Mouse (Mus musculus) left cerebral cortex, adult 2 months (tissue): Measurements from ENCODE around the gene Kcng3. TPM values are rescaled to one million over a fixed set of nuclear protein-coding genes. Genes with fewer than 3 reads are reported as not detected.

ENCODE experiments used
- DNase-seq, 2 experiments: peaks; one replicate each; pipeline ENCODE4 v3.0.0; 2021 to 2022; ENCODE audit warnings: low spot score in 2 of 2, mixed read lengths in 1 of 2; ENCODE audit errors: extremely low spot score in 1 of 2
- H3K27ac ChIP-seq: fragments of 200-600 bp; 2 replicates; pipeline ENCODE4 v1.8.1; 2022
- H3K4me3 ChIP-seq: fragments of 200-600 bp; 2 replicates; pipeline ENCODE4 v1.8.1; 2022
- CTCF ChIP-seq: fragments of 200-600 bp; IDR thresholded peaks from 2 replicates; pipeline ENCODE4 v1.8.1; 2022; ENCODE audit warnings: antibody characterized with exemption, mild to moderate bottlenecking, moderate library complexity
- intact Hi-C: fragments of 180-260 bp; cut with DNase I; formaldehyde crosslinking; loops from one replicate; pipeline ENCODE4 v1.15.1; 2025
- long read RNA-seq, 2 experiments: library from polyadenylated mRNA; stranded (forward); transcript quantifications; one replicate each; pipeline ENCODE4 v2.0.0; 2021; ENCODE audit warnings: borderline mapping rate in 2 of 2
- total RNA-seq, 2 experiments: library from RNA; stranded (reverse); gene quantifications; 2 replicates each; pipeline ENCODE4 v1.2.3; 2021

The Kcng3 gene
- total RNA-seq: 10 to 100 TPM; 11.6 to 12.0 TPM
- long read RNA-seq, experiment 1: 0 reads
- long read RNA-seq, experiment 2, partial matches to known transcripts: 0 of 1 reads
- long read RNA-seq, experiment 2, other reads (novel, unspliced or antisense): 0 of 1 reads

DNA sequence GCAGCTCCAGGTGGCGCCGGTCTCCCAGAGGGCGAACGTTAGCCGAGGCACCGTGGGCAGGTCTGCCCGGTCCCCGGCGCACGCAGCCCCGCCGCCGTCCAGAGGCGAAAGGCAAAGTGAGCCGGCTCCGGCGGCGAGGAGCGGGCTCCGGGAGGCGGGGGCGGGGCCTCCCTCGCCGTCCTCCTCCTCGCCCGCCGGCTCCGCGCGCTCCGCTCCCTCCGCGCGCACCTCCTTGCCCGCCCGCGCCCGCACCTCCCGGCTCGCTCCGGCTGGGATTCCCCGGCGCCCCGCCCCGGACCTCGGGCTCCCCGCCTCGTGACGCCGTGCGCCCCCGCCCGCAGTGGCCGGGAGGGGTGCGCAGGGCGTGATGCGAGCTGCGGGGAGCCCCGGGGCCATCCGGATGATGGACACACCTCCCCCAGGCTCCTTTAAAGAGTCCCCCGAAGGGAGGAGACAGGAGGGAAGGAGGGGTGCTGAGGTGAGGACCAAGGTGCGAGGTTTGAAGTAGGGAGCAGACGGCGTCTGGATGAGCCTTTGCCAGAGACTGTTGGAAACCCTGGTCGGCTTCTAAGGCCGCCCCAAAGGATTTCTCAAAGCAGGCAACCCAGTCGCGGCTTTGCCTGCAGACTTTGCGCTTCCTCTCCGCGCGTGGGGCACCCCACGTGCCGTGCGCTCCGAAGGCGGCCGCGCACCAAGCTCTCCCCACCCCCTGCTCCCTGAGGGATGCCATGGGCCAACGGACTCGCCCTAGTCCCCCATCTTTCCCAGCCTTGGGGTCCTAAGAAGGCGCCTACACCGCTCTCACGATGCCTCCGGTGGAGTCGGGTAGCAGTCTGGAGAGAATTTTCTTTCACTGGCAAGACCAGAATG lies at the start of gene Kcng3:
Gene Kcng3 (minus strand): TSS at position 113 of the 870 bp plus-strand sequence.
- Histone ChIP-seq H3K4me3 (peak within 1 kb of the TSS; percentile 51), H3K27ac (peak within 1 kb of the TSS; percentile 78)
- peak; percentile 57 to 61 for DNase-seq
- TF ChIP-seq CTCF: no peak
- intact Hi-C loops: loop anchor here (1.0 to 5.0 kb wide), 7 partner anchors 45 to 361 kb away; partner anchors contain the start of gene Mta3

DNA sequence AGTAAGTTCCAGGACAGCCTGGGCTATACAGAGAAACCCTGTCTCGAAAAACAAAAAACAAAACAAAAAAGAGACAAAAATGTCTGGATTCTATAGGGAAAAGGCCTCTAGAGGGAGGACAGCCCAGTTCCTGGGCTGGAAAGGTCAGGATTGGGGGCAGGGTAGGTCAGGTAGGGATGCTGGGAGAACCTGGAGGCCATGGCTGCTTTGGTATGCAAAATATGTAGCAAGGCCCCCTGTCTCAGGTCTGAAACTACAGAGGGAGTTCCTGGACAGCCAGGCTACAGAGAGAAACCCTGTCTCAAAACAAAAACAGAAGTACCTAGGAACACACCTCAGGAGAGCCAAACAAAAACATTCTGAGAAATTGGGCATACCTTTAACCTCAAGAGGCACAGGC lies 45.7 kb upstream of the Kcng3 start:
- no peak overlapping the region for H3K27ac ChIP-seq
- intact Hi-C loops: no loop called here
- no peak for DNase-seq
- no peak overlapping the region for H3K4me3 ChIP-seq
- TF ChIP-seq CTCF: no peak

DNA sequence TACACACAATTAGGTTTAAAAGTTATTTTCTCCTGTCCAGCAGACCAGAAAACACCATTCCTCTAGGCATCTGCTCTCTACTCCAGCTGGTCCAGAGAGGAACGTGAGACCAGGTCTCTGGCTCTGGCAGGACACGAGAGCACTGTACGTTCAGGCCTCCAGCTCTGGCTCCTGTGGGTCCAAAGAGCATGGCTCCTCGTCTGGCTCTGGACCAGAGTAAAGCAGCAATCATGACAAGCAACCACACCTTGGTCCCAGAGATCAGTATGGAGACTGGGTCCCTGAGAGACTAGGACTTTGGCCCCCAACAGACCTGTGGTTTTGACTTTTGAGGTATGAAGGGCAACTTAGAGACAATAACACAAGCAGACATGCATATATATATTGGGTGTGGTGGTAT lies 41.0 kb upstream of the Kcng3 start:
- Histone ChIP-seq H3K4me3 (no peak overlapping the region), H3K27ac (no peak overlapping the region)
- TF ChIP-seq CTCF: no peak
- no peak for DNase-seq
- intact Hi-C loops: no loop called here

GRCm38 (mm10) chr17:83667934-83668690 lies 36.4 kb upstream of the Kcng3 start:
- H3K4me3 ChIP-seq: no peak overlapping the region
- intact Hi-C loops: no loop called here
- no peak overlapping the region for H3K27ac ChIP-seq
- TF ChIP-seq CTCF: no peak
- DNase-seq: no peak

DNA sequence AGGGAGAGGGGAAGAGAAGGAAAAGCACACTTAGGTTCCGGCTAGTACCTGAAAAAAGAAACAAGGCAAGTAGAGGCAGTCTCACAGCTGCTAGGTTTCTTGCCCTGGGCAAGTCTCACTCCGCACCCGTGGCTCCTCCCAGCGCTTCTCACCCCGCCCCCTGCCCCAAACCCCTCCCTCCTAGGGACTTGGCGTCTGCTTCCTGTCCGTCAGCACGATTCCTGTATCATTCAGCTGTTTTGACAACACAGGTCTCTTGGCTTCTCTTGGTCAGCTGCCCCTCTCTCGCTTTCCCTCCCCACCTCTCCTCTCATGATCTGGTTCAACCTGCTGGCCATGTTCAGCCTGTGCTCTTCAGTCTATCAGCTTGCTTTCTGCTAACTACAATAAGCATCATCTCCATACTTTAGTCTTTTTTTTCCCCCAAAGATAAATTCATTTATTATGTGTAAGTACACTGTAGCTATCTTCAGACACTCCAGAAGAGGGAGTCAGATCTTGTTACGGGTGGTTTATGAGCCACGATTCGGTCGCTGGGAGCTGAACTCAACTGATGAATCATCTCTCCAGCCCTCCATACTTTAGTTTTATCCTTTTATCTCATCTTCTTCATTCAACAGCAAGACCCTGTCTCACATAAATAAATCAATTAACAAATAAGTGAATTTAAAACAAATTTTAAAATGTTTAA lies 35.0 kb upstream of the Kcng3 start:
- intact Hi-C loops: no loop called here
- Histone ChIP-seq H3K27ac (no peak overlapping the region), H3K4me3 (no peak overlapping the region)
- TF ChIP-seq CTCF: no peak
- DNase-seq: no peak

GRCm38 (mm10) chr17:83664761-83665160 lies 33.1 kb upstream of the Kcng3 start:
- no peak for DNase-seq
- Histone ChIP-seq H3K4me3 (no peak overlapping the region), H3K27ac (no peak overlapping the region)
- TF ChIP-seq CTCF: no peak
- intact Hi-C loops: no loop called here

- DNase-seq: no peak
- Histone ChIP-seq H3K4me3 (no peak overlapping the region), H3K27ac (no peak overlapping the region)
- no peak for TF ChIP-seq CTCF
- intact Hi-C loops: no loop called here
Measured at GRCm38 (mm10) chr17:83658943-83659342, 27.2 kb upstream of the Kcng3 start.

DNA sequence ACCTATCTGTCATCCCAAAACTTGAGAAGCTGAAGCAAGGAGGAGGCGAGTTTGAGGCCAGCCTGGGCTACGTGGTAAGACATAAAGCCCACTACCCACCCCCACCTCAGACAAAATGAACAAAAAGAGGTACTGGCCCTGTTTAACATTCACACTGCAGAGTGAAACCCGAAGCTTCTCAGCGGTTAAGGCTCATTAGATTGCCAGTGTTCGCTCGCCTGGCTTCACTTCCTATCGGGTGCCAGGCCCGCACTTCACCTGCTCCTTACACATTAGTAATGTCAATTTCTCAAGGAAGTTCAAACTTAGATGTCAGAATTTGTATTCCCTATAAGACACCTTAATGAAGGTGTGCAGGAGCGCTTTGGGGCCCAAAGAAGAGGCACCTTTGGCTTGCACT lies 25.7 kb upstream of the Kcng3 start:
- no peak for DNase-seq
- TF ChIP-seq CTCF: no peak
- intact Hi-C loops: no loop called here
- H3K27ac ChIP-seq: no peak overlapping the region
- H3K4me3 ChIP-seq: no peak overlapping the region

DNA sequence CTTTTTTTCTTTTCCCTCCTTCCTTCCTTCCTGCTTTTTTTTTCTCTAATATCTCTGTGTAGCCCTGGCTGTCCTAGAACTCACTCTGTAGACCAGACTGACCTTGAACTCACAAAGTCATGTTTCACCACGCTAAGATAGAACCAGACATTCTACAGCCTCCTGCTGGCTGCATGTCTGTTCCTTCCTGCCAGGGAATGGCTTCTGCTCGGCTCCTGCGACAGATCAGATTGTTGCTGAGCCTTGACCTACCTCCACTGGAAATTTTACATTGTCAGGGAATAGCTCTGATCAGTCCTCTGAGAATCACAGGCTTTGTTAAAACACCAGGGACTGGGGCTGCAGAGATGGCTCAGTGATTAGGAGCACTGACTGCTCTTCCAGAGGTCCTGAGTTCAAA lies 24.0 kb upstream of the Kcng3 start:
- no peak for DNase-seq
- no peak overlapping the region for H3K4me3 ChIP-seq
- intact Hi-C loops: no loop called here
- no peak overlapping the region for H3K27ac ChIP-seq
- no peak for TF ChIP-seq CTCF

DNA sequence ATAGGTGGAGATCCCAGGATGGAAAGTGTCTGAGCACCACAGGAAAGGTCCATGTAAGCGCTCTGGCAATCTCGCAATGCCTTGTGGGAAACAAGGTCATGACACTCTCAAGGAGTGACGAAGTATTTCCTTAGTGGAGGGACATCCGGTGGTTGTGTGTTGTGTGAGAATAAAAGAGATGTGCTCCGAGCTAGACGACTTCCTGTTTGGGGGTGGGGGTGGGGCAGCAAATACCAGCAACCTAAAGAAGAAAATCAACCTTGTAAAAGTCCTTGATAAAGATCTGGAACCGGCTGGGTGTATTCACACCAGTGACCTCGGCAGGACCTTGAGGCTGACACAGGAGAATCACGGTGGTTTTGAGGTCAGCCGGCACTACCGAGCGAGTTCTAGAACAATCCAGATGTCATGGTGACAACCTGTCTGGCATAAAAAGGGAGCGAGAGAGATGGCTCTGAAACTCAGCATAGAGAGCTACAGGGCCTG lies 23.0 kb upstream of the Kcng3 start:
- no peak for DNase-seq
- no peak for TF ChIP-seq CTCF
- intact Hi-C loops: no loop called here
- Histone ChIP-seq H3K27ac (no peak overlapping the region), H3K4me3 (no peak overlapping the region)

GRCm38 (mm10) chr17:83653635-83654034 lies 21.9 kb upstream of the Kcng3 start:
- H3K4me3 ChIP-seq: no peak overlapping the region
- DNase-seq: no peak
- no peak overlapping the region for H3K27ac ChIP-seq
- intact Hi-C loops: no loop called here
- TF ChIP-seq CTCF: no peak
